Mouse (Mus musculus) cortical plate, adult 2 months (tissue): Measurements from ENCODE around the gene Tomm34.

Experiments used
- CTCF ChIP-seq: fragments of 200-500 bp; IDR thresholded peaks from 2 replicates; pipeline ENCODE4 v1.5.1; 2011; ENCODE audit warnings: mild to moderate bottlenecking, control low read depth, low read length; ENCODE audit not compliant: insufficient read depth; ENCODE audit errors: extremely low read depth
- POLR2A ChIP-seq: fragments of 200-500 bp; IDR thresholded peaks from 2 replicates; pipeline ENCODE4 v1.6.1; 2011; ENCODE audit warnings: mild to moderate bottlenecking, low read length, control low read depth; ENCODE audit not compliant: insufficient read depth; ENCODE audit errors: extremely low read depth

DNA sequence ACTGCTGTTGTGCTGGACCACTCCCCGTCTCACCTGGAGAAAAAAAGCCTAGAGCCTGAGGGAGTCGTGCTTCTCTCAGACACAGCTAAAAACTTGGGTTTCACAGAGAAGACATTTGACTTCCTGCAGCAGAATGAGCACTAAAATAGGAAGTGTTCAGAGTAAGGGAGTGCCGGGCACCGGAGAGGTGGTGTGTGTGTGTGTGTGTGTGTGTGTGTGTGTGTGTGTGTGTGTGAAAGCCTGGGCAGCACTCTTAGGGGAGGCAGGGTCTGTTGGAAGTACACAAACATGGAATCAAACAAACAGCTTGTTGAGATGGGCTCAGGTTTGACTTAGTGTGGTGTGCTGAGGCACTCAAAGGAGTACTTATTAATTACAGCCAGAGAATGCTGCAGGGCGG is 4.1 kb upstream of the Tomm34 start:
- TF ChIP-seq POLR2A (no peak), CTCF (no peak)
